Mouse (Mus musculus): ENCODE data around the gene Bcor.

DNA sequence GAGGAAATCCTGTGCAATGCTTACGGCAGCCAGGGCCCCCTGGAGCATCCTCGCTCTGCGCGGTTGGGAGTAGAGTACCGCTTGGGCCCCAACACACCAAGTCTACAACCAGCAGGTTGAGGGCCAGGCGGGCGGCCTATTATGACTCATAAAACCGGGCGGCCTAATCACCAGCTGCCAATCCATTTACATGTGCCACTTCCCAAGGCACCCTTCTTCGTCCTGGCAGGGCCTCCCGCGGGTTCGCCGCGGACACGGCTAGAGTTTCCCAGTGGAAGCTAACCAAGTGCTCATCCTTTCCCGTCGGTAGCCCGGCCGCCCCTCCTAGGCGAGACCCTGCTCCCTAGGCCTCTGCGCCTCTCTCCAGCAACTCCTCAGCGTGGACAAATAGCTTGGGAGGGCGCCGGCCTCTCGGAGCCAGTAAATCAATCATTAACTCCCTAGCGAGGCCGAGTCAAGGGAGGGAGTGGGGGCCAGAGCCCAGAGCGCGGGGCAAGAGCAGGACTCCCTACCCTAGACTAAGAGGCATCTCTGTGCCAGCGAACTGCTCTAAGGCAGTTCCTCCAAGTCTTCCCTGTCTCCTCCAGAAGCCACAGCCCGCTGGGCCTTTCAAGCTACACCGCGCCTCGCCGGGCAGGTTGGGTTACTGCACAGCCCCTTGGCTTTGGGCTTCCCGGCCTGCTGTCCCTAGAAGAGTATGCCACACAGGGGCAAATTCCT is 69.8 kb downstream of the Bcor start:
- no peak for TF ChIP-seq POLR2A (IDR thresholded peaks at IDR 0.05; ENCODE audit: borderline replicate concordance, control insufficient read depth, low read depth, low read length)
- TF ChIP-seq CTCF (IDR thresholded peaks at IDR 0.05; ENCODE audit: control insufficient read depth, insufficient read depth, low read length), result no peak

All from bone marrow, adult 2 months (tissue).